Mouse (Mus musculus) CD4-positive, CD25-positive, alpha-beta regulatory T cell, adult 9 weeks (primary cell): Measurements from ENCODE around the gene Pomc. TPM values are rescaled to one million over a fixed set of nuclear protein-coding genes. Genes with fewer than 3 reads are reported as not detected.

Experiments used
- polyA plus RNA-seq: library from polyadenylated mRNA; unstranded; fragments of 100-300 nt; shearing (Covaris generic); gene quantifications from one replicate; pipeline ENCODE4 v1.2.1, GENCODE M21; 2017

Pomc gene
- 2.1 TPM for polyA plus RNA-seq

GRCm38 (mm10) chr12:3954651-3955050 lies at the start of gene Pomc:
Gene Pomc, plus strand, starts transcription at chr12:3954951.

Other genes with a start within 250 kb of the Pomc start
- gene Dnmt3a, start 148.9 kb upstream of the Pomc start, polyA plus RNA-seq, result 29.1 TPM
- 0.25 TPM for gene Efr3b, start 84.0 kb downstream of the Pomc start, polyA plus RNA-seq
- gene Dnajc27, start 127.6 kb downstream of the Pomc start, polyA plus RNA-seq, result 10.6 TPM
- 5.1 TPM for gene Adcy3, start 178.2 kb downstream of the Pomc start, polyA plus RNA-seq